Mouse (Mus musculus) ovary, postnatal 10 days (tissue): Measurements from ENCODE around the gene 9430015G10Rik.

Source experiments
- DNase-seq: peaks from one replicate; pipeline ENCODE4 v3.0.0; 2022; ENCODE audit warnings: low spot score

Gene 9430015G10Rik

GRCm38 (mm10) chr4:156171828-156172227 is 62.0 kb downstream of the 9430015G10Rik start:
- DNase-seq: no peak
